Mouse (Mus musculus) kidney, embryonic 14.5 days (tissue): ENCODE data around the gene Txndc11. TPM values are rescaled to one million over a fixed set of nuclear protein-coding genes. Genes with fewer than 3 reads are reported as not detected.

Experiments used
- ATAC-seq: fragments of 200-750 bp; cut with Nextera tagmentation; 2 replicates; pipeline ENCODE4 v1.8.0; 2017; ENCODE audit warnings: moderate number of reproducible peaks, mild to moderate bottlenecking, moderate TSS enrichment, moderate library complexity; ENCODE audit not compliant: low FRiP score, low TSS enrichment
- H3K27ac ChIP-seq: fragments of 300-500 bp; sonication (generic); 2 replicates; pipeline ENCODE4 v1.5.1; 2014; ENCODE audit warnings: low read depth, mild to moderate bottlenecking, low read length, moderate library complexity, mixed read lengths
- H3K27me3 ChIP-seq: fragments of 300-500 bp; sonication (generic); 2 replicates; pipeline ENCODE4 v1.6.1; 2014; ENCODE audit warnings: mild to moderate bottlenecking, low read length; ENCODE audit not compliant: control insufficient read depth, insufficient read depth
- H3K36me3 ChIP-seq: fragments of 300-500 bp; sonication (generic); 2 replicates; pipeline ENCODE4 v1.6.1; 2014; ENCODE audit warnings: low read length, mixed read lengths; ENCODE audit not compliant: control insufficient read depth, insufficient read depth
- H3K4me1 ChIP-seq: fragments of 300-500 bp; sonication (generic); 2 replicates; pipeline ENCODE4 v1.6.1; 2014; ENCODE audit warnings: low read length, mixed read lengths; ENCODE audit not compliant: control insufficient read depth, insufficient read depth
- H3K4me2 ChIP-seq: fragments of 300-500 bp; sonication (generic); replicated peaks from 2 replicates; pipeline ENCODE4 v1.6.1; 2014; ENCODE audit warnings: low read depth, mild to moderate bottlenecking, low read length
- H3K4me3 ChIP-seq: fragments of 300-500 bp; sonication (generic); 2 replicates; pipeline ENCODE4 v1.5.1; 2014; ENCODE audit warnings: mild to moderate bottlenecking, low read length
- H3K9ac ChIP-seq: fragments of 300-500 bp; sonication (generic); 2 replicates; pipeline ENCODE4 v1.6.1; 2014; ENCODE audit warnings: low read depth, mild to moderate bottlenecking, low read length, moderate library complexity
- H3K9me3 ChIP-seq: fragments of 300-500 bp; sonication (generic); 2 replicates; pipeline ENCODE4 v1.6.1; 2016; ENCODE audit warnings: low read length; ENCODE audit not compliant: control insufficient read depth
- WGBS: fragments of 180-500 bp; shearing (Covaris S2); extraction: QIAGEN DNeasy Blood & Tissue Kit; methylation state at CpG from one replicate; pipeline ENCODE4 v1.1.7; 2014; 5-methylcytosine and 5-hydroxymethylcytosine counted together
- polyA plus RNA-seq: library from polyadenylated mRNA; unstranded; fragments of >200 nt; fragmentation: Nextera tagmentation; extraction: Ambion mirVana; gene quantifications from 2 replicates; pipeline ENCODE4 v1.2.1, GENCODE M21; 2014

The Txndc11 gene
- polyA plus RNA-seq, 1 experiment from 2014 or later, result 38.8 TPM

DNA sequence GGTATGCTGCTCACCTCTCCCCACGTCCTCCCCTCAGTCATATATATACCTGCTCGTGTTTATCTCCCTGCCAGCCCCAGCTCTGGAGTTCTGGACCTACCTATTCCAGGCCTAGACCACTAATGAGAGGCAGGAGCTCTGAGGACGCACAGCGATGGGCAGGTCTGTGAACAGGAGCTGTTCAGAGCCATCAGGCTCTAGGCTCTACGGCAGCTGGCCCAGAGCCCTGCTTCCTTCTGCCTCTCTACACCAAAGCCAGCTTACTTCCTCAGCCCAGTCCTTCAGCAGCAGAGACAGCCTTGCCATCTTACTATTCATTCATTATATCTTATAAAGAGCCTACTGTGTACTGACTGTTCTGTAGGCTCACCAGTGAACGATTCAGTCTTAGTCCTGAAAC lies 69.7 kb downstream of the Txndc11 start:
- no peak for ATAC-seq
- Histone ChIP-seq H3K4me3 (no peak overlapping the region), H3K9ac (no peak overlapping the region), H3K27ac (no peak overlapping the region), H3K9me3 (no peaks in the 10 kb centered on the region), H3K27me3 (no peaks in the 10 kb centered on the region), H3K36me3 (no peaks in the 10 kb centered on the region; the same call in 1 of the 2 replicates), H3K4me2 (no peak overlapping the region), H3K4me1 (peaks cover 40% of the 10 kb centered on the region)
- WGBS, result 92% methylated on average over 6 of the region's 6 CpGs

DNA sequence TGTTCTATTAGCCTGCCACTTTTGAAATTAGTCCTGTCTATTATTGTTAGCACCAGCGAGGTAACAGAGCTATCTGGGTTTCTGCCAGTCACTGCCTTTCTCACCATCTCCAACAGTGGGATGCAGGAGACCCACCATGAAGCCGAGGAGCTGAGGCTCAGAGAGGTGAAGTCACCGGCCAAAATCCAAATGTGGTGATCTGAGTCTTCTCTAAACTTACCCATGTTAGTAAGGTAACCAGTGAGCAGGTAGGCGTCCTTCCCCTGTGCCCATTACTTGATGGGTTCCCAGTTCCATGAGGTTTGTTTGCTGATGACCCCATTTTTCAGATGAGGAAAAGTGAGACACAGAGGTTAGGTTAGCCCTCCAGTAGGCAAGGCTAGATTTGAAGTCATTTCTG lies 70.1 kb downstream of the Txndc11 start:
- Histone ChIP-seq H3K4me1 (peaks cover 36% of the 10 kb centered on the region), H3K4me3 (no peak overlapping the region), H3K4me2 (no peak overlapping the region), H3K27ac (no peak overlapping the region), H3K27me3 (no peaks in the 10 kb centered on the region), H3K9ac (no peak overlapping the region), H3K36me3 (no peaks in the 10 kb centered on the region; the same call in 1 of the 2 replicates), H3K9me3 (no peaks in the 10 kb centered on the region)
- no peak for ATAC-seq
- 94% methylated on average over 4 of the region's 4 CpGs for WGBS

DNA sequence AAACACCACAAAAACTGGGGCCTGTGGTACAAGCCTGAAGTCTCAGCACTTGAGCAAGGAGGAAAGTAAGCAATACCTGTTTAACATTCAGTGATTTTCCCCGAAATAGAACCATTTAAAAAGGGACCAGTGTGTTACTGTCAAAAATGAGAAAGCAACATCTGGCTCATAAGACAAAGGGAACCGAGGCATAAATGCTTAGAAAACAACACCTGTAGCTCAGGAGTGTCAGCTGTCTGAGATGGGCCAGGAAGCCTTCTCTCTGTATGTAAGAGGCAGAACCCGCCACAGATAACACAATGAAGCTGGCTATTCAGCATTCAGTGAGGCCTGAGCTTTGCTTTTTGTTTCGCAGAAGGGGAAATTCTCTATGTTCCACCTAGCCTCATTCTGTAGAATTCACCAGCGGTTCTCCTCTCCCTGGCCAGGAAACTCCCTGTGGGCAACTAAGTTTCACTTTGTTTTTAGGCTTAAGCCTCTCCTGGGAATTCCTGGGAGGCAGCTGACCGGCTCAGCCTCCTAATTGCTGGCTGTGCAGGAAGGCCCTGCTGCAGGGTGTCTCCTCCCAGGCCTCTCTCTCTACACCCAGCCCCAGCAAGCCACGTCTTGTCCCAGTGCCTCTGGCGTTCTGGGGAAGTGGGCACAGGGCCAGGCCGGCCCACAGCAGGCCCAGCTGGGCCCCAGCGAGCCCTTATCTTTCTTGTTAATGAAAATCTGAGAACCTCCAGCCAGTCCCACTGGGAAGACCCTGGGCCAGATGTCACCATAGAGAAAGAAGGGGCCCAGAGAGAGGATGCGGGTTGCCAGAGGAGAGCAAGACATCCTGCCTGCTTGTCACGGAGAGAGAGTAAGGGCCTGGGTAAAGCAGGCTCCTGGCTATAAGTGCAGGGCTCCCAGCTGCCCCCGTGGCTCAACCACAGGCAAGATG lies 71.4 kb downstream of the Txndc11 start:
- ATAC-seq, result peak; percentile 60; the same call in 1 of the 2 replicates
- Histone ChIP-seq H3K9ac (peak overlapping the region; percentile 42), H3K4me1 (peaks cover 25% of the 10 kb centered on the region), H3K36me3 (no peaks in the 10 kb centered on the region), H3K27ac (peak overlapping the region; percentile 85), H3K4me2 (0 out of 2 replicates have a peak overlapping the region, but pooled peaks have one; percentile 8), H3K27me3 (no peaks in the 10 kb centered on the region), H3K9me3 (no peaks in the 10 kb centered on the region), H3K4me3 (no peak overlapping the region)
- 31% methylated on average over 13 of the region's 13 CpGs for WGBS

DNA sequence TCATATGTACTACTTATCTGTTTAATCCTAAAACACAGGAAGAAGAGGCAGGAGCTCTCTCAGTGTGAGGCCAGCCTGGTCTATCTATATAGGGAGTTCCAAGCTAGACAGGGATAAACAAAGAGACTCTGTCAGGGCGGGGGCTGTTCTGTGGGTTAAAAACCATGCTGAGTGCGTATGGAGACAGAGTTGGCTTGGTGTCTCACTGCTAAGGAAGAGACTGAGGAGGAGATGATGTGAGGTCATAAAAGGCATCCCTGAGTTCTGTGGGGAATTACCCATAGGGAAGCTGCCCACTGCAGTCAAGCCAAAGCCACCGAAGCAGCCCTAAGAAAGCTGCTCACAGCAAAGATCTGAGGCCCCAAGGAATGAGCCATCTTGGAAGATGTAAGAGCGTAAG lies 73.8 kb downstream of the Txndc11 start, which contains the start of gene Snn:
Snn (plus strand) TSS at position 301 of the 400 bp plus-strand sequence.
- H3K4me2 ChIP-seq, result no peak within 1 kb of the TSS
- 89% methylated on average over 4 of the region's 4 CpGs for WGBS
- H3K27me3 ChIP-seq, result no peaks in the 10 kb centered on the region
- H3K4me1 ChIP-seq, result peaks cover 14% of the 10 kb centered on the region
- H3K9me3 ChIP-seq, result no peaks in the 10 kb centered on the region
- H3K36me3 ChIP-seq, result no peaks in the 10 kb centered on the region
- no peak for ATAC-seq
- no peak within 1 kb of the TSS for H3K4me3 ChIP-seq
- H3K27ac ChIP-seq, result no peak within 1 kb of the TSS
- H3K9ac ChIP-seq, result no peak within 1 kb of the TSS

DNA sequence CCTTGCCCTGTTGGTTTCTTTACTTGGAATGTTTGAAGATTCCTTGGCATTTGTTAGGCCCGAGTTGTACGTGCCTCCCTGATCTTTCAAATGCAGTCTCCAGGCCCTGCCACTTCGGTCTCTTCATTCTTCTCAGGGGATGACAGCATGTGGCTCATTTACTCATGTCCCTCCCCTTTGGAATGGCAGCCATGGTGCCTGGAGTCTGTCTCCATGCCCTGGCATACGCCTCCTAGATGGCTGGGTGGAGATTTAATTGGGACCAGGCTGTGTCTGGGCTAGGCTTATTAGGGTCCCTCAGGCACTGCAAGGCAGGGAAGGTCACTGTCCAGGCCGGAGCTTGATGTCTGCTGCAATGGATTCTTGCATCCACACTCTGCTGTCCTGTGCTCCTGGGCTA lies 78.5 kb downstream of the Txndc11 start:
- Histone ChIP-seq H3K9ac (no peak overlapping the region), H3K4me1 (no peaks in the 10 kb centered on the region), H3K9me3 (no peaks in the 10 kb centered on the region), H3K4me2 (no peak overlapping the region), H3K36me3 (no peaks in the 10 kb centered on the region), H3K4me3 (no peak overlapping the region), H3K27ac (no peak overlapping the region), H3K27me3 (no peaks in the 10 kb centered on the region)
- ATAC-seq, result no peak
- WGBS, result 83% methylated on average over 5 of the region's 5 CpGs

DNA sequence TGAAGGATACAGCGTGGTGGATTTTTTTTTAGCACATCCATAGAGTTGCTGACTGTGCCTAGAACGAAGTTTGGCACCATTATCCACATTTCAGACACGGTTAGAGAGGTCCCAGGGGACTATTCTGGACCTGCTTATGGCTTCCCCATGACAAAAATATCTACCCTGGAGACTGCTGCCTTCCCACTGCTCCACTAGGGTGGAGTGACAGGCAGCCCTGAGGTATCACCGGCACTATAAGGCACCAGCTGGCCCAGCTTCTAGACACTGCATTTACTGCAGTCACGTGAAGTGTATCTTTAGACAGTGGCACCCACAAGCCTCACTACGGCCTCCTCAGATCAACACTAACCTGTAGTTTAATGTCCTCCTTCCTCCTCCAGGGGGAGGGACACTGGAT lies 79.6 kb downstream of the Txndc11 start:
- no peak overlapping the region for H3K9ac ChIP-seq
- no peaks in the 10 kb centered on the region for H3K36me3 ChIP-seq
- no peak overlapping the region for H3K4me2 ChIP-seq
- no peak for ATAC-seq
- H3K4me3 ChIP-seq, result no peak overlapping the region
- H3K4me1 ChIP-seq, result no peaks in the 10 kb centered on the region
- WGBS, result 83% methylated on average over 6 of the region's 6 CpGs
- no peak overlapping the region for H3K27ac ChIP-seq
- no peaks in the 10 kb centered on the region for H3K27me3 ChIP-seq
- H3K9me3 ChIP-seq, result no peaks in the 10 kb centered on the region

DNA sequence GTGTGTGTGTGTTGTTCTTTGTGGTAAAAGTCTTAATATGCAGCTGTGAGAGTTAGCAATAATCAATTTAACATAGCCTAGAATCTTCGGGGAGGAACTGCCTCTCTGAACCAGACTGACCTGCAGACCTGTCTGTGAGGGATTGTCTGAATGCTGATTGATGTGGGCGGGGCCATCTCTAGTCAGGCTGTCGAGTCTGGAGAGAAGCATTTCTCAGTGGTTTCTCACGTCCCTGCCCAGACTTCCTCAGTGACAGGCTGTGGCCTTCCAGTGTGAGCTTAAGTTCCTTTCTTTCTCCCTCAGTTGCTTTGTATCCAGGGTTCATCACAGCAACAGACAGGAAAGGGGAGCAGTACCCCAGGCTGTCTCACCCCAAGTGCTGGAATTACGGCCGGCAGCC lies 80.0 kb downstream of the Txndc11 start:
- Histone ChIP-seq H3K27ac (no peak overlapping the region), H3K4me1 (no peaks in the 10 kb centered on the region), H3K4me2 (no peak overlapping the region), H3K4me3 (no peak overlapping the region), H3K36me3 (no peaks in the 10 kb centered on the region), H3K27me3 (no peaks in the 10 kb centered on the region), H3K9ac (no peak overlapping the region), H3K9me3 (no peaks in the 10 kb centered on the region)
- no peak for ATAC-seq
- WGBS, result 73% methylated on average over 6 of the region's 6 CpGs

DNA sequence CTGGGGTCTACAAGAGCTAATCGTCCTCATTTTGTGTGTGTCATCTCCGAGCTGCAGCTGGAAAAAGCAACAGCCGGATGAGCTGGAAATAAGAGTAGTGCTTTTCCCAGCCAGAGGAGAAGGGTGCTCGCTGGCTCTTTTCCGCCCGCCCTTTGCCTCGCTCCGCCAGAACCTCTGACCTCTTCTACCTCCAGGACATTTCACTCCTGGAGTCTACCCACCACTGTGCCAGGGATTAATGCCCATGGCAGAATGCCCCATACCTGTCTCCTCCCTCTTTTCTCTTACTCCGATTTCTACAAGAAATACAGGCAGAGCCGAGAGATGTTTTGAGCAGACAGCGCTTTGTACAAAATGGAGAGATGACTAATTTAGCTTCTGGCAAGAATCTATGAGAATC lies 83.3 kb downstream of the Txndc11 start:
- Histone ChIP-seq H3K4me2 (no peak overlapping the region), H3K36me3 (no peaks in the 10 kb centered on the region), H3K4me3 (no peak overlapping the region), H3K27ac (no peak overlapping the region), H3K9me3 (no peaks in the 10 kb centered on the region), H3K27me3 (no peaks in the 10 kb centered on the region), H3K4me1 (no peaks in the 10 kb centered on the region), H3K9ac (no peak overlapping the region)
- no peak for ATAC-seq
- 85% methylated on average over 11 of the region's 11 CpGs for WGBS

DNA sequence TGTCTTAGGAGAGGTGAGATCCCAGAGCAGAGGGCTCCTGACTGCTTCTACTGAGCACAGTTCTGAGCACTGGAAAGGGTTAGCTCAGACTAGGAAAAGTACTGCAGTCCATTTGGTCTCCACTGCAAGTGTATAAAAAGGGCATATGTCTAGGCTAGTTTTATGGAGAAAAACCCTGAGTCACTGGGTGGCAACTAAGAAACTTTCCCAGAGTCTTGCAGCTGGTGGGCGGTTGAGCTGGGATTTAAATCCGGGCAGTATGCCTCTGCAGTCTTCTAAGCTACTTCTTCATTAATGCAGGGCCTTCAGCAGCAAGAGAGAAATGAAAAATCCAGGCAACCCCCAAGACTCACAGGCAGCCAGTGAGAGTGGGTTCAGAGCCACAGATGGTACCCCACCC lies 84.2 kb downstream of the Txndc11 start:
- no peak overlapping the region for H3K4me2 ChIP-seq
- no peak for ATAC-seq
- H3K4me1 ChIP-seq, result no peaks in the 10 kb centered on the region
- no peaks in the 10 kb centered on the region for H3K36me3 ChIP-seq
- no peaks in the 10 kb centered on the region for H3K27me3 ChIP-seq
- no peak overlapping the region for H3K27ac ChIP-seq
- no peak overlapping the region for H3K4me3 ChIP-seq
- WGBS, result 84% methylated on average over 2 of the region's 2 CpGs
- H3K9me3 ChIP-seq, result no peaks in the 10 kb centered on the region
- no peak overlapping the region for H3K9ac ChIP-seq
